13 mouse cellular contexts compared by ENCODE assay signal in the genomic region with DNA sequence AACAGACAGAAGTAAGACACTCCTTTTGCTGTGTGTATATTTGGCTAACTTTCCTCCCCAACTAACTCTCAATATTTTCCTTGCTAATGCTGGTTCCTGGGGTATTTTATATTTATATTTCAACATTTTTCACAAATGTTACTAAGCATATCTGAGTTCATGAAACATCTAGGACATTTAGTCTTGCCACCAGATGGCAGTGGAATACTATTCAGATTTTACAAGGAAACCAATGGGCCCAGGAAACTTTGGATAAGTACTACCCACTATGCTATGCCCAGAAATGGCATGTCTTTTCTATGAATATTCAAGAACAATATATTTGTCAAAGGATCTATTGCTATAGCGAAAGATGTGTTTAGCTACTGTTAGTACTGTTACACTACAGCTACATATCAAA.
DNase-seq lines count a peak whose midpoint lies in the region; ATAC-seq lines count a peak whose summit lies in the region.
"Had no signal": no experiment of that assay in that cellular context is flagged by ENCODE, and none has a peak within 500 bp of the region (broad histone marks: within the 10 kb centered on the region; RNA-seq: fewer than 3 reads in every experiment).

No protein-coding gene starts in this region.

- no peak overlapping the region for H3K9ac ChIP-seq in embryonic facial prominence, embryonic 11.5 days (replicated peaks; ENCODE audit: low read length)
- H3K9ac ChIP-seq: liver, embryonic 14.5 days; midbrain, embryonic 15.5 days had no signal

- no peaks in the 10 kb centered on the region for H3K36me3 ChIP-seq in embryonic facial prominence, embryonic 11.5 days (replicated peaks; ENCODE audit: control insufficient read depth, insufficient read depth, low read depth, low read length)
- no peaks in the 10 kb centered on the region for H3K36me3 ChIP-seq in embryonic facial prominence, embryonic 10.5 days (replicated peaks)
- H3K36me3 ChIP-seq in forebrain, embryonic 10.5 days (replicated peaks) = no peaks in the 10 kb centered on the region
- H3K36me3 ChIP-seq: midbrain, embryonic 15.5 days had no signal

- no peak overlapping the region for H3K4me2 ChIP-seq in embryonic facial prominence, embryonic 11.5 days (ENCODE audit: low read depth, low read length)
- H3K4me2 ChIP-seq: midbrain, embryonic 15.5 days had no signal

- no peaks in the 10 kb centered on the region for H3K4me1 ChIP-seq in embryonic facial prominence, embryonic 11.5 days (ENCODE audit: control insufficient read depth, insufficient read depth, low read length)
- no peaks in the 10 kb centered on the region for H3K4me1 ChIP-seq in embryonic facial prominence, embryonic 10.5 days
- H3K4me1 ChIP-seq in forebrain, embryonic 10.5 days = no peaks in the 10 kb centered on the region
- H3K4me1 ChIP-seq: midbrain, embryonic 15.5 days had no signal

- H3K27ac ChIP-seq in embryonic facial prominence, embryonic 11.5 days (replicated peaks; ENCODE audit: low read depth, low read length) = no peak overlapping the region
- H3K27ac ChIP-seq in embryonic facial prominence, embryonic 10.5 days (replicated peaks) = no peak overlapping the region
- no peak overlapping the region for H3K27ac ChIP-seq in forebrain, embryonic 10.5 days
- H3K27ac ChIP-seq: liver, embryonic 14.5 days; midbrain, embryonic 15.5 days had no signal

- H3K4me3 ChIP-seq in embryonic facial prominence, embryonic 11.5 days (ENCODE audit: low read depth, low read length) = no peak overlapping the region
- no peak overlapping the region for H3K4me3 ChIP-seq in embryonic facial prominence, embryonic 10.5 days
- H3K4me3 ChIP-seq in forebrain, embryonic 10.5 days = no peak overlapping the region
- H3K4me3 ChIP-seq: midbrain, embryonic 15.5 days had no signal

- no peaks in the 10 kb centered on the region for H3K9me3 ChIP-seq in embryonic facial prominence, embryonic 11.5 days (replicated peaks; ENCODE audit: control insufficient read depth, low read length)
- H3K9me3 ChIP-seq in embryonic facial prominence, embryonic 10.5 days = no peaks in the 10 kb centered on the region
- H3K9me3 ChIP-seq in forebrain, embryonic 10.5 days = no peaks in the 10 kb centered on the region
- H3K9me3 ChIP-seq: midbrain, embryonic 15.5 days had no signal

- H3K27me3 ChIP-seq in embryonic facial prominence, embryonic 11.5 days (ENCODE audit: control insufficient read depth, insufficient read depth, low read length) = no peaks in the 10 kb centered on the region
- no peaks in the 10 kb centered on the region for H3K27me3 ChIP-seq in embryonic facial prominence, embryonic 10.5 days (replicated peaks; ENCODE audit: low read depth, poor library complexity, severe bottlenecking)
- H3K27me3 ChIP-seq in forebrain, embryonic 10.5 days (ENCODE audit: poor library complexity, severe bottlenecking) = peaks cover 17% of the 10 kb centered on the region
- H3K27me3 ChIP-seq: midbrain, embryonic 15.5 days had no signal

- WGBS in embryonic facial prominence, embryonic 11.5 days = 96% methylated on average over 1 of the region's 1 CpGs
- WGBS in embryonic facial prominence, embryonic 10.5 days = 85% methylated on average over 1 of the region's 1 CpGs
- 93% methylated on average over 1 of the region's 1 CpGs for WGBS in forebrain, embryonic 10.5 days

- ATAC-seq in embryonic facial prominence, embryonic 11.5 days (replicated peaks; ENCODE audit: insufficient number of reproducible peaks, low FRiP score, low TSS enrichment, low read depth) = no peak
- ATAC-seq in inflammation-experienced regulatory T-cells, adult 6 months = peak; percentile 47
- ATAC-seq: midbrain, embryonic 15.5 days had no signal

- intact Hi-C loops in left cerebral cortex, postnatal 25 days (cut with DNase I) = loop anchor here (1.0 to 5.0 kb wide), 2 partner anchors 100 to 380 kb away; no protein-coding TSS in a partner anchor
- intact Hi-C loops in left cerebral cortex, postnatal 10 days (cut with DNase I) = loop anchor here (5.0 kb wide), 2 partner anchors 100 to 380 kb away; no protein-coding TSS in a partner anchor

- peak; percentile 6 for DNase-seq in embryonic facial prominence, embryonic 11.5 days (ENCODE audit: low spot score)
- no peak for DNase-seq in embryonic facial prominence, embryonic 10.5 days (ENCODE audit: low spot score)
- peak; percentile 16 to 31 for DNase-seq in left cerebral cortex, postnatal 25 days (ENCODE audit: low spot score in 2 of 2)
- no peak for DNase-seq in left cerebral cortex, postnatal 10 days (ENCODE audit: extremely low spot score in 1 of 2, low spot score in 2 of 2)
- peak; percentile 19 for DNase-seq in ES-CJ7 (ENCODE audit: low read depth, low spot score)
- no peak for DNase-seq in forebrain, embryonic 10.5 days (ENCODE audit: extremely low spot score, low spot score)
- DNase-seq in heart, adult 9 months (ENCODE audit: low spot score in 2 of 2) = no peak
- DNase-seq: cerebellum, adult 18-20 months; kidney, adult 11 months; thymus, postnatal 4 days had no signal

Comparison
In these comparisons a context has a peak if more than half of its experiments do, and no peak if none do; other contexts are left out.
1. DNase-seq: peak in embryonic facial prominence, embryonic 11.5 days (single experiment), left cerebral cortex, postnatal 25 days (2 of 2) and ES-CJ7 (single experiment); none in embryonic facial prominence, embryonic 10.5 days (single experiment), left cerebral cortex, postnatal 10 days (0 of 2), forebrain, embryonic 10.5 days (single experiment) and heart, adult 9 months (0 of 2).